Mouse (Mus musculus): ENCODE measurements around the gene Srsf9. TPM values are rescaled to one million over a fixed set of nuclear protein-coding genes. Genes with fewer than 3 reads are reported as not detected.

Srsf9 gene
- total RNA-seq, 2 experiments from 2014 or later, result 14.5 to 15.9 TPM

DNA sequence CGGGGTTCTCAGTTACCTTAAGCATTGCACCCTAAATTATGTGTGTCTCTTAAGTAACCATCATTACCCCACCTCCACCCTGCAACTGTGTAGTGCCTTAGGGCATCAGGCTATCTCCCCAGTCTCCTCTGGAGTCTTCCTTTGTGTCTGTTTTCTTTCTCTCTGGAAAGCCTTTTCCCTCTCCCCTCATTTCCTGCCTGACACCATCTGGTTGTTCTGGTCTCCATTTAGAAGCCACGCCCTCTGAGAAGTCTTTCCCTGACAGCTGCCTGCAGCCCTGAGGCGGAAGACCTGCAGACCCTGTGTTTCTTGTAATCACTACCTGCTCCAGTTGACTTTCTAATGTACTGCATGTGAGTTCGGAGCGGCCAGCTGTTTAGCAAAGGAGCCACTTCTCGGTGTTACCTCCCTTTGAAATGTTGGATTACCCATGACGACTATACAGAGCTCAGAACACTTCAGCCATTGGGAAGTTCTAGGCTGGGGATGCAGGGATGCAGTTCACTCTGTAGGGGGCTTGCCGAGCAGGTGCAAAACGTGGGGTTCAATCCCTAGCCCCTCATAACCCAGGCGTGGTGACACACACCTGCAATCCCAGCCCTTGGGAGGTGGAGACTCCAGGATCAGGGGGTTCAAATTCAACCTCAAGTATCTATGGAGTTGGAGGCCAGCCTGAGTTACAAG, 9.2 kb upstream of the Srsf9 start:
- DNase-seq, result no peak
- intact Hi-C loops (cut with DNase I; ENCODE audit: low total_unique reads), result no loop called here

DNA sequence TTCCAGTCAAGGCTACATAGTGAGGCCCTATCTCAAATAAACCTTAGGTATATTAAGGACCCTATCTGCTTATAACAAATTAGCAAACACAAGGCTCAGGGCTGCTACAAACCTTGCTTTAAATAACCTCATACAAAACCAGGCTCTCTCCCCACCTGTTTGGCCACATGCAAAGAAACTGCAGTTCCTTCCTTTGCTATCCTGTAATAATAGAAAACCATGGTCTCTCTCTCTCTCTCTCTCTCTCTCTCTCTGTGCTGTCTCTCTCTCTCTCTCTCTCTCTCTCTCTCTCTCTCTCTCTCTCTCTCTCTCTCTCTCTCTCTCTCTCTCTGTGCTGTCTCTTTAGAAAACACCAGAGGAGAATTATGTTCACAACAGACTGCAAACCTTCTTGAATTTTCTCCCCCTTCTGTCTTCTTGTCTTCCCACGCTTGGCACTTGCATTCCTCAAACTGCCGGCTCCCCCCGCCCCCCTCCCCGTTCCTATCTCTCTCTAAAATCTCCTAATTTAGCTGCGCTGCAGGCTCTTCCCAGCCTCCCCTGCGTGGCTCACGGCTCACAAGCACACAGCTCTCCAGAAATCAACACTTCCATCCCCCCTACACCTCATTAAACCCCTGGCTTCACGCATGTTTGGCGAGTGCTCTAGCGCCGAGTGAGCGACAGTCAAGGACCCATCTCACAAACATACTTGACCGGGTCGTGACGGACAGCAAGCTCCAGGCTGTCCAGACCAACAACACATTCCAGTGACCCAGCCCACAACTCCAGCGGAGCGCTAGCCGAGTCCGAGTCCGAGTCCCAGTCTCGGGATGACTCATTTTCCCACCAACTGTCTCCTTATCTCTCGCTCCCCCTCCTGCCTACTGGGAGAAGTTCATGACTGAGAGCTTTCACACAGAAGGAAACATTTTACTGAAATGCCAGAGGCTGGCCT, 7.7 kb upstream of the Srsf9 start:
- intact Hi-C loops (cut with DNase I; ENCODE audit: low total_unique reads), result no loop called here
- peak; percentile 81 for DNase-seq

DNA sequence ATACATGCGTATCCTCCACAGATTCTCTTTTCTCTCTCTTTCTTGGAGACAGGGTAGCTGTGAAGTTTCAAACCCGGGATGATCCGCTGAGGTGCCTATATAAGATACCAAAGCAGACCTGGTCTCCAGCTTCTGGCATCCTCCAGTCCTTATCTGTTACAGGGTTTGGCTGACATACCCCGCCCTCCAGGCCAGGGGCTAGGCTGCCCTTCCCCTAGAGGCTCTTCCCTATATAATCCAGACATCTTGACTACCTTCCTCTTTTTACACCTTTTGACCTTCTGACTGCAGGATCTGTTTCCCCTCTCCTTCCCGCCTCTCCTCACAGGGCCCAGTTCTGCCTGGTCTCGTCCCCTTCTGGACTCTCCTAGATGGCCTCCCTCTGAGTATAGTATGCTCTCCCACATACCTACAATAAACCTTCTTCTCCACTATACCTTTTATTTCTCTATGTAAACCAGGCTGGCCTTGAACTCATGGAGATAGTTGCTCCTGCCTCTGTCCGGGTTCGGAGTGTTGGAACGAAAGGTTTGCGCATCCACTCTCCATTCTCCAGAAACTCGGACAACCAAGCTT, 633 bp upstream of the Srsf9 start:
- no peak for DNase-seq
- intact Hi-C loops (cut with DNase I; ENCODE audit: low total_unique reads), result no loop called here

DNA sequence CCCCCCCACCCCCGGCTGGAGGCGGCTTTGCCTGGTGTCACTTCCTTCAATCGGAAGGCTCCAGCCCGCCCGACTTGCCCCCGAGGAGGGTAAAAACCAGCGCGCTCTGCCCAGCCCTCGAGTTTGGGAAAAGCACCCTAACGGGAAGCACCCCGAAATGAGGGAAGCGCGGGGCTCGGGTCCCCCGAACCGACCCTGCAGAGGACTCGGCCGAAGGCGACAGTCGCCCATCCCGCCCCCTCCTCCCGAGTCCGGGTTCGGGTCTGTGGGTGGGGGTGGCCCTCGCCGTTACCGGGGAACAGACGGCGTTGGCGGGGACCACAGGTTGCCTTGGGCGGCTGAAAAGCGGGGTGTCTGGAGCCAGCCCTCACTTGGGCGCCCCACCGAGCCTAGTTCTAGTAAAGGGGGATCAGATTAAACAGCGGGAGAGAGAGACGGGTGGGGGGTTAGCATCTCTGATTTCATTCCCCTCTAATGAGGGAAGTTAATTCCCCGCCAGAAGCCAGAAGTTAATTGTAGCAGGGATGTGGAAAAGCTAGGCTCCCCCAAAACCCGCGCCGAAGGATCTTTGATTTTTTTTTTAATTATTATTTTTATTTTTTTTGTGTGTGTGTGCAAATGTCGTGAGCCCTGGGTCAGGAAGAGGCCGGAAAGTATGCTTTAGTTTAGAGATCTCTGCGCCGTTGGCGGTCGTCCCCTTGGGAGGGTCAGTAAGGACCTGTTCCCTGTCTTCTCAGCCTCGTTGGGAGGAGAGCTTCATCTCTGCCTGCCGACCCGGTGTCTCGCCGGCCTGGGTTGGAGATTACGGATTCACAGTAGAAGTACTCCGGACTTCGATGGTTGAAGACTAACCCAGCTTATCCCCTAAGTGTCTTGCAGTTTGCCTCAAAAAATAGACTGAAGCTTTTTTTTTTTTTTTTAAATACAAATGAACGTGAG, 902 bp downstream of the Srsf9 start:
- DNase-seq, result peak; percentile 28
- intact Hi-C loops (cut with DNase I; ENCODE audit: low total_unique reads), result no loop called here

DNA sequence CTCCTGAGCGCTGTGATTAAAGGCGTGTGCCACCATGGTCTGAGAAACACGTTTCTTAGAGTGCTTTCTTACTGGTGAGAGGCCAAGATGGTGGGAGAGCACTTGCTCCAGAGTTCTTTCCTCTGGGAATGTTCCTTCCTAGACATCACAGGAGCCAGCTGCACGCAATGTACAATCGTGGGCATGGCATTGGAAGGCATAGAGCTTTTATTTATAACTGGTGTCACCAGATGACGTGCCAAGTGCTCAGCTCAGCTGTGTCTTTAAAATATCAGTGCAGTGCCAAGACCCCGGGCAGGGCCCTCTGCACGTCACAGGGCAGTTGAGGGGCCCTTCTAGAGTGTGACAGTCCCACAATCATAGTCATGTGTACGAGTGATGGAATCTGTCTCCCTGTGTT, 4.0 kb downstream of the Srsf9 start:
- DNase-seq, result no peak
- intact Hi-C loops (cut with DNase I; ENCODE audit: low total_unique reads), result no loop called here

DNA sequence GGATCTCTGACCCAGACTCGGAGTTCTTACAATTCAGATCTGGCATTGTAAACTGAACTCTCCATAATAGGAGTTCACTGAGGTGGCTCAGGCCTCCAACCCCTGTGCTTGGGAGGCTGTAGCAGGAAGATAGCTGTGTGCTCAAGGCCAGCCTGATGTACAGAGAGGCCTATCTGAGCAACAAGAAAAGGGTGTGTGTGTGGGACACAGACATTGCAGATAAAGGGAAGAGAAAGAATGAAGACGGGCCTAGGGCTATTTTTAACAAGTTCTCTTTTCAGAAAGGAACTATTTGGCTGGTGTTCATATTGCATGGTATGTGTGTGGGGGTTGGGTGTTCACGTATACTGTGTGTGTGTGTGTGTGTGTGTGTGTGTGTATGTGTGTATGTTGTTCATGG, 6.6 kb downstream of the Srsf9 start:
- DNase-seq, result no peak
- intact Hi-C loops (cut with DNase I; ENCODE audit: low total_unique reads), result no loop called here

DNA sequence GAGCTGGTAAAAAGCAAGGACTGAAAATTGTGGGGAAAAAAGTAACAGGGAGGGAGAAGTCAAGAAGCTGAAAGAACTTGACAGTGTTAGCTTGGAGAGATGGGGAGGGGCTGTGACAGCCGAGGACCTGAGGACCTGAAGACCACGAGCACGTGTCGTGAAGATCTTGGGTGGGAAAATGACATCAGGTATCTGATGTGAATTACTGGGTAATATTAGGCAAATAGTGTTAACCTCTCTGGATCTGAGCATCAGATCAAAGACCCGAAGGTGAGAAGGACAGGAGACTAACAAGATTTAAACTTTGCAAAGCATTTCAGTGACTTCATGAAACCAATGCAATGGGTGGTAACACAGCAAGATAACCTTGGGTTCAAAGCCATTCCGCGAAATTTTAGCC, 13.0 kb downstream of the Srsf9 start:
- DNase-seq, result no peak
- intact Hi-C loops (cut with DNase I; ENCODE audit: low total_unique reads), result no loop called here

DNA sequence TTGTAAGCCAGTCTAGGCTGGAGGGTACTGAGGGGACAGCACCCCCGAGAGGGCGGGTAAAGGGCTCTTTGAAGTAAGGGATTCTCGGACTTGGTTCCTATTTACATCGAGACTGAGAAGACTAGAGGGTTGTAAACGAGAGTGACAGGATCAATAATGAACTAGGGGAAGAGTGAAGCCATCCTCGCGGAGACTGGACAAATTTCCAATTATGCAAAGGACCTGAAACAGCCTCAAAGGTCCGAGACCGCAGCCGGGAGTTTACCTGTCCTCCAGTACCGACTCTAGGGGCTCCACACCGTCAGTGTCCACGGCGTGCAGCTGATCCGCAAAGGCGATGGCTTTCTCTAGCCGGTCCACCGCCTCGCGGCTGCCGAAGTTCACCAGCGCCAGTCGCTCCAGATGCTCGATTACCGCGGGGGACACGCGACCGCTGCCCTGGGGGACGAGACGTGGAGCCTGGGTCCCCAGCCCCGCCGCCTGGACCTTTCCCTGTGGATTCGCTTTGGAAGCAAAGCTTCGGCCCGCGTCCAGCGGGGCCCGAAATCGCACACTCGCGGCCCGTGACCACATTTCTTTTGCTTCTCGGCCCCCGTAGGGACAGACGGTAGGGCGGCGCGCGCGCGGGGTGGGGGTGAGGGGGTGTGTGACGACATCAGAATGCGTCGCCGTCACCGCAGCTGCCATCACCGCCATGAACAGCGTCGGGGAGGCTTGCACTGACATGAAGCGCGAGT, 13.8 kb downstream of the Srsf9 start, which contains the start of the genes Gatc and Triap1:
Gene Gatc (minus strand): TSS at position 602 of the 737 bp plus-strand sequence.
Gene Triap1 (plus strand): TSS at position 649 of the 737 bp plus-strand sequence.
- intact Hi-C loops (cut with DNase I; ENCODE audit: low total_unique reads), result no loop called here
- peak; percentile 90 for DNase-seq

DNA sequence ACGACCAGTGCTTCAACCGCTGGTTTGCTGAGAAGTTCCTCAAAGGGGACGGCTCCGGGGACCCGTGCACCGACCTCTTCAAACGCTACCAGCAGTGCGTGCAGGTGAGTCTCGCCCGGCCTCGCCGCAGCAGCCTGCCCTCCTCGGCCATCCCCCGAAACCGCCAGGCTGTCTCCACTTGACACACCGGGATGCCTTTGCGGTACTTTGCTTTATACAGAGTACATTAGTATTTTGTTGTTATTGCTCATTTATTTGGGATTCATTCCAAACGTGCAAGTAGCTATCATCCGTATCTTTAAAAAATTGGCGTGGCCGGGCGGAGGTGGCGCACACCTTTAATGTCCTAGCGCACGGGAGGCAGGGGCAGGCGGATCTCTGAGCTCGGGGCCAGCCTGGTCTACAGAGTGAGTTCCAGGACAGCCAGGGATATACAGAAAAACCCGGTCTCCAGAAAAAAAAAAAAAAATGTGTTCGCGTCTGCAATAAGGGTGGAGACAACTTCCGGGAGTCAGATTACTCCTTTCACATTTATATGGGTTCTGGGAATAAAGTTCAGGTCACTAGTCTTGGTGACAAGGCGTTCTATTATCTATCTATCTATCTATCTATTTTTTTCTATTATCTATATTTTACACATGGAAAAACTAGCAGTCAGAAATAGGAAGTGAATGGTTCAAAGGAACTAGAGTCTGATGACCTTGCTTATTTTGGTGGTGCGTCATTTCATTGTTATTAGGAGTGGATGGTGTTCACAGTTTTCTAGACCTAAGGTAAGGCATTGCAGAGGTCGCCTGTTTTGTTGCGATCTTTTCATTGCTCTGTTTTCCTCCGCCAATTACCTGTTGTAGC, 14.6 kb downstream of the Srsf9 start:
- intact Hi-C loops (cut with DNase I; ENCODE audit: low total_unique reads), result no loop called here
- no peak for DNase-seq

DNA sequence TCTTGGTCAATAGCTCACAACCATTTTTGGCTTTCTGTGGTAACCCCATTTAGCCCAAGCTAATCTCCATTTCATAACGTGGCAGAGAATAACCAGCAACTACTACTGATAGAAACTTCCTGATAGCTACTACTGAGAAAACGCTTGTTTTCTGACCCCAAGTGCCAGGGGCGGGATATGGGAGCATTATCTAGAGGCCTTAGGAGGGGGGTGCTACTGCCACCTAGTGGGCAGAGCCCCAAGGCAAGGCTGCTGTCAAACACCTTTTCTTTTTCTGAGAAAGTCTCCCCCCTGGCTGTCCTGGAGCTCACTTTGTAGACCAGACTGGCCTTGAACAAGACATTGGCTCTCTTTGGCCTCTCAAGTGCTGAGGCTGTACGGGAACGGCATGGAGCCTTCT, 20.6 kb downstream of the Srsf9 start:
- peak; percentile 71 for DNase-seq
- intact Hi-C loops (cut with DNase I; ENCODE audit: low total_unique reads), result loop anchor here (5.0 kb wide), 1 partner anchor 45 kb away; the partner anchor contains the start of gene Dynll1

DNA sequence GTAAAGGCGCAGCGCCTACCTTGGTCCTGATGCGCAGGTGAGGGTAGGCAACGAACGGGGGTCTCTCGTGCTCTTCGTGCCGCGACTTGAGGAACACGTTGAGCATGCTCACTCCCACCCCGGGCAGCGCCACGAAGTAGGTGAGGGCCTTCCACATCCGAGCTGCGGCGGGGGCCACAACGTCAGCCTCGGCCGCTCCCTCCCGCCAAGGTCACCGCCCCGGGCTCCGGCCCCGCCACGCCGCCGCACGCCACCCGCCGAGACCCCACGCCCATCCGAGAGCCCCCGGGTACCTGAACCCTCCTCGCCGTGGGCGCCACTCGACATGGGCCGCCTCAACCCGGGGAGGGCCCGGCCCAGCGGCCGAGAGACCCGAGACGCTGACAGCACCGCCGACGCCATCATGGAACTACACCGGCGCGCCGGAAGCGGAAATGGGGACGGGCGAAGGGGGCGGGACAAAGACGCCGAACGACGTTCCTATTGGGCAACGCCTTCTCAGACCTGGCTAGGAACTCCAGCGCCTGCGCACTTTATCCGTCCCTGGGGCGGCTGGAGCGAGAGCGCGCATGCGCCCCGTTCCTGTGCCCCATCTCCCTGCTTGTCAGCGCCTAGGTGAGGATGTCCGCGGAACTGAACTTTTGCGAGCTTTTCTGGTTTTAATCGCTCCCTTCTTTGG, 21.7 kb downstream of the Srsf9 start, which contains the start of gene Cox6a1:
Gene Cox6a1 (minus strand): TSS at position 436 of the 679 bp plus-strand sequence.
- DNase-seq, result peak; percentile 98
- intact Hi-C loops (cut with DNase I; ENCODE audit: low total_unique reads), result loop anchor here (5.0 kb wide), 1 partner anchor 46 kb away; the partner anchor contains the start of gene Dynll1

DNA sequence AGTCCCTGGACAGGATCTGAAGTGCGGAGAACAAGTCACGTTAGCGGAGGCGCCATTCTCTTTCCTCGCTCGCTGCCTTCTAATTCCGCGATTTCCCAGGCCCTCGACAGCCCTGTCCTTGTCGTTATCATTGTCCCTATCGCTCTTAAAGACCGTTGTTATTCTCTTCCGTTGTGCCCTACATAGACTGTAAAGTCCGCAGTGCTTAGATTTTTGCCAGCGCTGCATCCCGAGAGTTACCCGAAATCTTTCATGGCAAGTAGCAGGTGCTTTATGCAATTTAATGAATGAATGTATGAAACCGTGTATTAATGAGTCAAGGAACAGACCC, 22.2 kb downstream of the Srsf9 start:
- no peak for DNase-seq
- intact Hi-C loops (cut with DNase I; ENCODE audit: low total_unique reads), result loop anchor here (5.0 kb wide), 1 partner anchor 47 kb away; the partner anchor contains the start of gene Dynll1

DNA sequence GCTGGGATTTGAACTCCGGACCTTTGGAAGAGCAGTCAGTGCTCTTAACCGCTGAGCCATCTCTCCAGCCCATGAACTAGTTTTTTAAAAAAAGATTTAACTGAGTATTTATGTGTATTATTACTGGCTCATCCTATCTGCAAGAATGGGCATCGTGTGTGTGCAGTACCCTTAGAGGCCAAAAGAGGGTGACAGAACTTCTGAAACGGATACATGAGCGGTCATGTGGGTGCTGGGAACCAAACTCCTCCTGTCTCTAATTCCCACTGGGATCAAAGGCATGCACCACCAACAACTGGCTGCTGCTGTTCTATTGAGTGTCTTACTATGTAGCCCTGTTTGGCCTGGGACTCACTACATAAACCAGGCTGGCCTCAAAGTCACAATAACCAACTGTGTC, 24.4 kb downstream of the Srsf9 start:
- intact Hi-C loops (cut with DNase I; ENCODE audit: low total_unique reads), result no loop called here
- DNase-seq, result no peak

DNA sequence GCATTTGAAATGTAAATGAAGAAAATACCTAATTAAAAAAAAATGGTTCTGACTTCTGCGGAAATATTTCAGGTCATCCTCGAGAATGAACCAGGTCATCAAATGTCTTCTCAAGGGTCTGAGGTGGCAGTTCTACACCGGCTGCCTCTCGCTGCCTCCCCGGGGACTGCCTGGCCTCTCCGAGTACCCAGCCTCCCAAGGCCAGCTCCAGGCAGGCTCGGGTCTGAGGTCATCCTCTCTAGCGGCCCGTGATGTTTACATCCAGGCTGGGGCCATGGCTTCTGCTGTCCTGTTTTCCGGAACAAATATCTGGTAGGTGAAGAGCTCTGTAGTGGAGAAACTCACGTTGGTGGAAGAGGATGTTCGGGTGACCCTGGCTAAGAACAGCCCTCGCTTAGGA, 28.1 kb downstream of the Srsf9 start:
- no peak for DNase-seq
- intact Hi-C loops (cut with DNase I; ENCODE audit: low total_unique reads), result no loop called here

DNA sequence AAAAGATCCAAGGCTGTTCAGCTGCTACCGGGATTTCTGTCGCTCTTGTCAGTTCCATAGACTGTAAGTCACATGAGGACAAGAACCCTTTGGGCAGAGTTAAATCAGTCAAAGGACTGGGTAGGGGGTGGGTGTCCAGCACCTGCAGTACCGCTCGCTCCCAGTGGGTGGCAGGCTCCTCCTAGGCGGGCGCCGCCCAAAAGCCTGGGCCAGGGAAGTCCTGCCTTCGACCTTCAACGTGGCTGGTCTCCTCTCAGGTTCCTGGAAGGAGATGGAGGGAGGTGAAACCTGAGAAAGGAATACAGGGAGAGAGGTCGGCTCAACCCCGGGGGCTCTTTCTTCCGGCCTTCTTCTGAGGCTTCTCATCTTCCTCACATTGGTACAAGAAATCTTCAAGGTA, 31.9 kb downstream of the Srsf9 start:
- DNase-seq, result peak; percentile 86
- intact Hi-C loops (cut with DNase I; ENCODE audit: low total_unique reads), result loop anchor here (2.0 kb wide), 1 partner anchor 82 kb away; no protein-coding TSS in a partner anchor

DNA sequence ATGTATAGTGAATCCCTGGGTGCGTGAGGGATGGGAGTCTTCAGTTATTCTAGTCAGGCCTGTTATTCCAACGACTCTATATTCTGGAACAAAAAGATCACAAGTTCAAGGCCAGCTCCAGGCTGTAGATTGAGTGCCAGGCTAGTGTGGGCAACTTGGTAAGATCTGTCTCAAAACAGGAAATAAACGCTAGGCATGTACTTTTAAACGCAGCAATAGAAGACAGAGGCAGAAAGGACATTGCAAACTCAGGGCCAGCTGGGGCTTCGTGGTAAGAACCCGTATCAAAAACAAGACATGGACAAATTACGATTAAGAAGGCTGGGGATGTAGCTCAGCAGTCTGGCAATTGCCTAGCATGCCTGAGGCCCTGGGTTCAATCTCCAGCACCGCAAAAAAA, 32.5 kb downstream of the Srsf9 start:
- no peak for DNase-seq
- intact Hi-C loops (cut with DNase I; ENCODE audit: low total_unique reads), result loop anchor here (2.0 kb wide), 1 partner anchor 81 kb away; no protein-coding TSS in a partner anchor

DNA sequence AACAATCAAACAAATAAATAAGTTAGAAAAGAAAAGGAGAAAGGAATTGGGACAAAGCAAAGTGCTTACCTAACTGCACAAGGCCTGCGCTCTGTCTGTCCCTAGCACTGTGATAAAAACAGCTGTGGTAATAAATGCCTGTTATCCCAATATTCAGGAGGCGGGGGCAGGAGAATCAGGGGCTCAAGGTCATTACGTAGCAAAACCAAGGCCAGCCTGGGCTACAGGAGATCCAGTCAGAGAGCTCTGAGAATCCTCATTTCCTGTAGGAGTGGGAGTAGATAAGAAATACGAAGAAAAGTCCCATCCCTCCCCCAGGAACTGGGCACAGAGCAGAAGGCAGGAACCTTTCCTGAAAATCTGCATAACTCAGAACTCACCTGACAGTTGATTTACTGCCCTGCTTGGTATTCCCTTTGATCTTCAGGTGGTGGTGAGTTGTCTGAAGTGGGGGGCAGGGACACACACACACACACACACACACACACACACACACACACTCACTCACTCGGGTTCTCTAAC, 32.9 kb downstream of the Srsf9 start:
- DNase-seq, result no peak
- intact Hi-C loops (cut with DNase I; ENCODE audit: low total_unique reads), result loop anchor here (2.0 kb wide), 1 partner anchor 81 kb away; no protein-coding TSS in a partner anchor

Data from gastrocnemius, postnatal 14 days (tissue).